Mouse (Mus musculus): ENCODE data around the gene Auts2. TPM values are rescaled to one million over a fixed set of nuclear protein-coding genes. Genes with fewer than 3 reads are reported as not detected.

The Auts2 gene
- polyA plus RNA-seq, 1 experiment from 2014 or later = 24.7 TPM

- 77% methylated on average over 4 of the region's 4 CpGs for WGBS
- Histone ChIP-seq H3K27ac (no peak overlapping the region), H3K27me3 (ENCODE audit: insufficient read depth, poor library complexity, severe bottlenecking) (no peaks in the 10 kb centered on the region), H3K36me3 (no peaks in the 10 kb centered on the region), H3K4me3 (no peak overlapping the region), H3K4me1 (peaks cover 28% of the 10 kb centered on the region), H3K9me3 (no peaks in the 10 kb centered on the region)
- no peak for DNase-seq (ENCODE audit: low spot score)
Measured at GRCm38 (mm10) chr5:132491508-132491907, 51.6 kb downstream of the Auts2 start.

GRCm38 (mm10) chr5:132490326-132490725, 52.8 kb downstream of the Auts2 start:
- Histone ChIP-seq H3K9me3 (no peaks in the 10 kb centered on the region), H3K4me3 (no peak overlapping the region), H3K4me1 (peaks cover 31% of the 10 kb centered on the region), H3K27me3 (ENCODE audit: insufficient read depth, poor library complexity, severe bottlenecking) (no peaks in the 10 kb centered on the region), H3K27ac (no peak overlapping the region), H3K36me3 (no peaks in the 10 kb centered on the region)
- WGBS = 95% methylated on average over 1 of the region's 1 CpGs
- peak; percentile 17 for DNase-seq (ENCODE audit: low spot score)

- peak; percentile 60 for DNase-seq (ENCODE audit: low spot score)
- H3K4me3 ChIP-seq = no peak overlapping the region
- no peaks in the 10 kb centered on the region for H3K36me3 ChIP-seq
- H3K27ac ChIP-seq = no peak overlapping the region
- H3K9me3 ChIP-seq = no peaks in the 10 kb centered on the region
- H3K27me3 ChIP-seq (ENCODE audit: insufficient read depth, poor library complexity, severe bottlenecking) = no peaks in the 10 kb centered on the region
- peaks cover 35% of the 10 kb centered on the region for H3K4me1 ChIP-seq
- WGBS = 83% methylated on average over 7 of the region's 7 CpGs
Measured at GRCm38 (mm10) chr5:132489736-132490313, 53.3 kb downstream of the Auts2 start.

GRCm38 (mm10) chr5:132486831-132487230, 56.3 kb downstream of the Auts2 start:
- 37% methylated on average over 7 of the region's 7 CpGs for WGBS
- Histone ChIP-seq H3K4me1 (peaks cover 33% of the 10 kb centered on the region), H3K4me3 (no peak overlapping the region), H3K27me3 (ENCODE audit: insufficient read depth, poor library complexity, severe bottlenecking) (no peaks in the 10 kb centered on the region), H3K36me3 (no peaks in the 10 kb centered on the region), H3K27ac (no peak overlapping the region), H3K9me3 (no peaks in the 10 kb centered on the region)
- no peak for DNase-seq (ENCODE audit: low spot score)

- no peak for DNase-seq (ENCODE audit: low spot score)
- Histone ChIP-seq H3K27me3 (ENCODE audit: insufficient read depth, poor library complexity, severe bottlenecking) (no peaks in the 10 kb centered on the region), H3K36me3 (no peaks in the 10 kb centered on the region), H3K4me1 (peaks cover 25% of the 10 kb centered on the region), H3K9me3 (no peaks in the 10 kb centered on the region), H3K27ac (no peak overlapping the region), H3K4me3 (no peak overlapping the region)
- WGBS = 76% methylated on average over 6 of the region's 6 CpGs
Measured at GRCm38 (mm10) chr5:132485994-132486393, 57.1 kb downstream of the Auts2 start.

GRCm38 (mm10) chr5:132485448-132485847, 57.7 kb downstream of the Auts2 start:
- Histone ChIP-seq H3K4me3 (no peak overlapping the region), H3K9me3 (no peaks in the 10 kb centered on the region), H3K27ac (no peak overlapping the region), H3K27me3 (ENCODE audit: insufficient read depth, poor library complexity, severe bottlenecking) (no peaks in the 10 kb centered on the region), H3K36me3 (no peaks in the 10 kb centered on the region), H3K4me1 (peaks cover 25% of the 10 kb centered on the region)
- 77% methylated on average over 3 of the region's 3 CpGs for WGBS
- DNase-seq (ENCODE audit: low spot score) = no peak

GRCm38 (mm10) chr5:132481476-132481875, 61.7 kb downstream of the Auts2 start:
- Histone ChIP-seq H3K27ac (no peak overlapping the region), H3K4me1 (peaks cover 27% of the 10 kb centered on the region), H3K4me3 (no peak overlapping the region), H3K36me3 (no peaks in the 10 kb centered on the region), H3K27me3 (ENCODE audit: insufficient read depth, poor library complexity, severe bottlenecking) (no peaks in the 10 kb centered on the region), H3K9me3 (no peaks in the 10 kb centered on the region)
- 81% methylated on average over 3 of the region's 3 CpGs for WGBS
- DNase-seq (ENCODE audit: low spot score) = no peak

- no peak overlapping the region for H3K4me3 ChIP-seq
- 80% methylated on average over 6 of the region's 6 CpGs for WGBS
- no peaks in the 10 kb centered on the region for H3K27me3 ChIP-seq (ENCODE audit: insufficient read depth, poor library complexity, severe bottlenecking)
- H3K4me1 ChIP-seq = peaks cover 24% of the 10 kb centered on the region
- no peak for DNase-seq (ENCODE audit: low spot score)
- no peaks in the 10 kb centered on the region for H3K9me3 ChIP-seq
- H3K27ac ChIP-seq = no peak overlapping the region
- no peaks in the 10 kb centered on the region for H3K36me3 ChIP-seq
Measured at GRCm38 (mm10) chr5:132480461-132480860, 62.7 kb downstream of the Auts2 start.

- WGBS = 11% methylated on average over 11 of the region's 11 CpGs
- no peaks in the 10 kb centered on the region for H3K9me3 ChIP-seq
- 0 out of 2 replicates have a peak overlapping the region, but pooled peaks have one; percentile 3 for H3K27ac ChIP-seq
- peak overlapping the region; percentile 27; the same call in 1 of the 2 replicates for H3K4me3 ChIP-seq
- DNase-seq (ENCODE audit: low spot score) = no peak
- no peaks in the 10 kb centered on the region for H3K27me3 ChIP-seq (ENCODE audit: insufficient read depth, poor library complexity, severe bottlenecking)
- peaks cover 21% of the 10 kb centered on the region for H3K4me1 ChIP-seq
- no peaks in the 10 kb centered on the region for H3K36me3 ChIP-seq
Measured at GRCm38 (mm10) chr5:132479227-132479857, 63.8 kb downstream of the Auts2 start.

- no peaks in the 10 kb centered on the region for H3K36me3 ChIP-seq
- DNase-seq (ENCODE audit: low spot score) = no peak
- H3K4me1 ChIP-seq = peaks cover 32% of the 10 kb centered on the region
- no peak overlapping the region for H3K27ac ChIP-seq
- H3K27me3 ChIP-seq (ENCODE audit: insufficient read depth, poor library complexity, severe bottlenecking) = no peaks in the 10 kb centered on the region
- no peaks in the 10 kb centered on the region for H3K9me3 ChIP-seq
- WGBS = 69% methylated on average over 1 of the region's 1 CpGs
- no peak overlapping the region for H3K4me3 ChIP-seq
Measured at GRCm38 (mm10) chr5:132477533-132477932, 65.6 kb downstream of the Auts2 start.

GRCm38 (mm10) chr5:132472905-132473321, 70.2 kb downstream of the Auts2 start:
- H3K36me3 ChIP-seq = no peaks in the 10 kb centered on the region
- peak overlapping the region; percentile 53; the same call in 1 of the 2 replicates for H3K27ac ChIP-seq
- H3K4me3 ChIP-seq = no peak overlapping the region
- no peak for DNase-seq (ENCODE audit: low spot score)
- peaks cover 31% of the 10 kb centered on the region for H3K4me1 ChIP-seq
- WGBS = 66% methylated on average over 5 of the region's 5 CpGs
- no peaks in the 10 kb centered on the region for H3K27me3 ChIP-seq (ENCODE audit: insufficient read depth, poor library complexity, severe bottlenecking)
- H3K9me3 ChIP-seq = no peaks in the 10 kb centered on the region

GRCm38 (mm10) chr5:132472184-132472829, 70.8 kb downstream of the Auts2 start:
- peaks cover 33% of the 10 kb centered on the region for H3K4me1 ChIP-seq
- no peak for DNase-seq (ENCODE audit: low spot score)
- 61% methylated on average over 5 of the region's 5 CpGs for WGBS
- H3K27ac ChIP-seq = peak overlapping the region; percentile 53; the same call in 1 of the 2 replicates
- H3K9me3 ChIP-seq = no peaks in the 10 kb centered on the region
- no peaks in the 10 kb centered on the region for H3K27me3 ChIP-seq (ENCODE audit: insufficient read depth, poor library complexity, severe bottlenecking)
- no peaks in the 10 kb centered on the region for H3K36me3 ChIP-seq
- H3K4me3 ChIP-seq = no peak overlapping the region

- no peaks in the 10 kb centered on the region for H3K9me3 ChIP-seq
- no peak for DNase-seq (ENCODE audit: low spot score)
- no peak overlapping the region for H3K27ac ChIP-seq
- no peaks in the 10 kb centered on the region for H3K27me3 ChIP-seq (ENCODE audit: insufficient read depth, poor library complexity, severe bottlenecking)
- WGBS = 76% methylated on average over 2 of the region's 2 CpGs
- H3K4me3 ChIP-seq = no peak overlapping the region
- H3K4me1 ChIP-seq = peaks cover 25% of the 10 kb centered on the region
- no peaks in the 10 kb centered on the region for H3K36me3 ChIP-seq
Measured at GRCm38 (mm10) chr5:132467364-132467743, 75.8 kb downstream of the Auts2 start.
